Mouse (Mus musculus) embryonic facial prominence, embryonic 12.5 days (tissue): ENCODE data around the gene Thoc6. TPM values are rescaled to one million over a fixed set of nuclear protein-coding genes. Genes with fewer than 3 reads are reported as not detected.

Source experiments
- ATAC-seq: fragments of 200-750 bp; cut with Nextera tagmentation; 2 replicates; pipeline ENCODE4 v1.8.0; 2017; ENCODE audit not compliant: insufficient number of reproducible peaks, insufficient read depth, low FRiP score, low TSS enrichment
- H3K27ac ChIP-seq: fragments of 300-500 bp; sonication (generic); 2 replicates; pipeline ENCODE4 v1.5.1; 2016; ENCODE audit warnings: mild to moderate bottlenecking
- H3K27me3 ChIP-seq: fragments of 300-500 bp; sonication (generic); 2 replicates; pipeline ENCODE4 v1.6.1; 2016; ENCODE audit warnings: mild to moderate bottlenecking, moderate library complexity
- H3K36me3 ChIP-seq: fragments of 300-500 bp; sonication (generic); 2 replicates; pipeline ENCODE4 v1.6.1; 2016; ENCODE audit warnings: mild to moderate bottlenecking
- H3K4me1 ChIP-seq: fragments of 300-500 bp; sonication (generic); 2 replicates; pipeline ENCODE4 v1.6.1; 2016
- H3K4me2 ChIP-seq: fragments of 300-500 bp; sonication (generic); replicated peaks from 2 replicates; pipeline ENCODE4 v1.6.1; 2016; ENCODE audit warnings: mild to moderate bottlenecking, moderate library complexity
- H3K4me3 ChIP-seq: fragments of 300-500 bp; sonication (generic); 2 replicates; pipeline ENCODE4 v1.5.1; 2016; ENCODE audit warnings: mild to moderate bottlenecking
- H3K9ac ChIP-seq: fragments of 300-500 bp; sonication (generic); 2 replicates; pipeline ENCODE4 v1.6.1; 2016; ENCODE audit warnings: mild to moderate bottlenecking, moderate library complexity
- H3K9me3 ChIP-seq: fragments of 300-500 bp; sonication (generic); 2 replicates; pipeline ENCODE4 v1.6.1; 2016; ENCODE audit warnings: mild to moderate bottlenecking, moderate library complexity
- WGBS: fragments of 180-500 bp; shearing (Covaris S2); methylation state at CpG from one replicate; pipeline ENCODE4 v1.1.7; 2016; 5-methylcytosine and 5-hydroxymethylcytosine counted together
- polyA plus RNA-seq: library from polyadenylated mRNA; unstranded; fragments of >200 nt; fragmentation: Nextera tagmentation; extraction: Ambion mirVana; gene quantifications from 2 replicates; pipeline ENCODE4 v1.2.1, GENCODE M21; 2016

The Thoc6 gene
- polyA plus RNA-seq, 1 experiment from 2014 or later, result 49.6 TPM

DNA sequence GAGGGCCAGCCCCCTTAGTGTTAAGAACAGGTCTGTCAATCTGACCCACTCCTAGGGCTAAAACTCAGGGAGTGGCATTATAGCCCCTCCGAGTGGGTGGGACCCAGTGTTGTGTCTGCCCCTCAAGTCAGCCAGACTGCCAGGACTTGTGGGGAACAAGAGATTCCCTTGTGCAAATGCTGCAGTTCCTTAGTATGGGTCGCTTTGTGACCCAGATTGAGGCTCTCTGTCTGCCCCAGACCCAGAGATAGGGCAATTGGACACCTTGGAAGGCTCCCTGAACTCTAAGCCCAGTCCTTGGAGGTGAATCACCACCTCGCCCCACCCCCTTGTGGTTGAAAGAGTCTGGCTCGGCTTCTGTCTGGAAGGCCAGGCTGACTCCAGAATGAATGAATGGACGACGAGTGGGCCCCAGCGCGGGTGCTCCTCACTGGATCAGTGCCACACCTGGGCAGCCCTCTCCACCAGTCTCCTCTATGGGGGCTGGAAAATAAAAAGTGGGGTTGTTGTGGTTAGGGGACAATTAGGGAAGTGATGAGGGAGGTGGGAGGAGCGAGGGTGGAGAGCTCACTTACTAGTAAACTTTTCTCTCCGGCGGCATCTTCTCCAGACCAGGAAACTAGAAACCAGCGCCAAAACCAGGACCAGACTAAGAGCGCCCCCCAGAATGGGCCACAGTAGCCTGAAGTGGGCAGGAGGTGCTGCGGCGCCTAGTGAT is 2.0 kb upstream of the Thoc6 start:
- Histone ChIP-seq H3K4me2 (peak overlapping the region; percentile 98), H3K4me3 (peak overlapping the region; percentile 49), H3K27me3 (peaks cover 49% of the 10 kb centered on the region), H3K9me3 (no peaks in the 10 kb centered on the region), H3K4me1 (peaks cover 33% of the 10 kb centered on the region), H3K9ac (peak overlapping the region; percentile 38; the same call in 1 of the 2 replicates), H3K27ac (no peak overlapping the region), H3K36me3 (0 out of 2 replicates have a peak, but pooled peaks cover under 1% of the 10 kb centered on the region)
- ATAC-seq, result no peak
- WGBS, result 11% methylated on average over 15 of the region's 15 CpGs

DNA sequence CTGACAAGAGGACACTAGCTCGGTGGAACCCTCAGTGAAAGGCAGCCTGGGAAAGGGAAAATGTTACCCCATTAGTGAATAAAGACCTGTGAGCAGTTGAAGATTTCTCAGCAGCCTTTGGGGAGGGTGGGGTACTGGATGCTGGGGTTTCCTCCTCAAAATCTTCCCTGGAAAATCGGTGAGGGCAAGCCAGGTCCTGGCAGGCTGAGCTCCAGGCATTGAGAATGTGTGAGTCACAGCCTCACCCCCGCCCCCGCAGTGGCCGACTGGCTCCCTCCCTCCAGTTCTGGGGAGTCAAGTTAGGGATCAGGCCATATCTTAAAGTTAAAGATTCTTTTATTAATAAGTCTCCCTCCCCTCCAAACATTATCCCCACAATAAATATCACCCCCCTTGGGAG is 1.4 kb upstream of the Thoc6 start:
- peak overlapping the region; percentile 98 for H3K4me2 ChIP-seq
- WGBS, result 36% methylated on average over 5 of the region's 5 CpGs
- H3K27me3 ChIP-seq, result peaks cover 43% of the 10 kb centered on the region
- peaks cover 33% of the 10 kb centered on the region for H3K4me1 ChIP-seq
- H3K9me3 ChIP-seq, result no peaks in the 10 kb centered on the region
- no peak for ATAC-seq
- no peak overlapping the region for H3K27ac ChIP-seq
- H3K36me3 ChIP-seq, result peaks cover 6% of the 10 kb centered on the region; the same call in 1 of the 2 replicates
- H3K9ac ChIP-seq, result no peak overlapping the region
- no peak overlapping the region for H3K4me3 ChIP-seq

DNA sequence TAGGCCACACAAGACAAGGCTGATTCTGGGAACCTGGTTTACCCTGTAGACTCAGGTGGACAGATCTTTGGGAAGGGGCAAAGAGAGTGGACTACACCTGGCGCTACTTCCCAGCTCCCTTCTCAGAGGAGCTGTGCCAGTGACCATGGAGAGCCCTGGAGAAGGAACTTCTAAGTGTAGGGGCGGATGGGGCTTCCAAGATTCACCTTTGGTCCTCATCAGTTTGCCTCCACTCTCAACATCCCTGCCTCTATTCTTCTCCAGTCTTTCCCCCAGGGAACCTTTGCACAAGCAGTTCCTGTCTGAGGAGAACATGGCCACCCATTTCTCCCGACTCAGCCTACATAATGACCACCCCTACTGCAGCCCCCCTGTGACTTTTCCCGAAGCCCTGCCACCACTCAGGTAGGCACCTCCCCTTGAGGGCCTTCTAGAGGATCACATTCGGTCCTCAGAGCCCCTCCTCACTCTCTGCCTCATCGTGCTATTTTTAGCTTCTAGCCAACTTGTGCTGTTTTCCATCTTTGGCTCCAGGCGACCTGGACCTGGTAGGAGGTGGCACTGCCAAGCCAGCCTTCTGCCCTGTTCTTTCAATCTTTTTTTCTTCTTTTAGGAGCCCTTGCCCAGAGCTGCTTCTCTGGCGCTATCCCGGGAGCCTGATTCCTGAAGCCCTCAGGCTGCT is 730 bp upstream of the Thoc6 start:
- H3K4me2 ChIP-seq, result peak overlapping the region; percentile 98
- peak overlapping the region; percentile 55 for H3K9ac ChIP-seq
- peaks cover 33% of the 10 kb centered on the region for H3K4me1 ChIP-seq
- peak overlapping the region; percentile 61 for H3K4me3 ChIP-seq
- H3K36me3 ChIP-seq, result peaks cover 12% of the 10 kb centered on the region; the same call in 1 of the 2 replicates
- ATAC-seq, result no peak
- H3K27ac ChIP-seq, result no peak overlapping the region
- WGBS, result 35% methylated on average over 9 of the region's 9 CpGs
- H3K27me3 ChIP-seq, result peaks cover 36% of the 10 kb centered on the region
- H3K9me3 ChIP-seq, result no peaks in the 10 kb centered on the region

DNA sequence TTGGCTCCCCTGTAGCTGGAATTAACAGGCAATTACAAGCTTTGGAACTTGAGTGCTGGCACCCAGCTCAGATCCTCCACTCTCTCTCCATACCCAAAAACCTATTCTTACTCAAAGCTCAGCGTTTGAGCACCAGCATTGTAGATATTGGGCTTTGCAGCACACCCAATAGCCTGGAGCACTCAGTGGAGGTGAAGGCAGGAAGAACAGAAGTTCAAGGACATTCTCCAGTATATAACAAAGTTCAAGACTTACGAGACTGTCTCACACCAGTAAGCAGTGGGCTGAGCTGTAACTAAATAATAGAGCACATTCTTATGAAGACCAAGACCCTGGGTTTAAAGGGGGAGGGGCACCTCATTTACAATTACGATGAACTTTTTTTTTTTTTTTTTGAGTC is 921 bp downstream of the Thoc6 start:
- Histone ChIP-seq H3K4me1 (peaks cover 33% of the 10 kb centered on the region), H3K4me3 (peak overlapping the region; percentile 61), H3K9ac (no peak overlapping the region), H3K9me3 (no peaks in the 10 kb centered on the region), H3K4me2 (peak overlapping the region; percentile 98), H3K27ac (no peak overlapping the region), H3K36me3 (peaks cover 26% of the 10 kb centered on the region), H3K27me3 (peaks cover 23% of the 10 kb centered on the region)
- WGBS, result 67% methylated on average over 3 of the region's 3 CpGs
- no peak for ATAC-seq

DNA sequence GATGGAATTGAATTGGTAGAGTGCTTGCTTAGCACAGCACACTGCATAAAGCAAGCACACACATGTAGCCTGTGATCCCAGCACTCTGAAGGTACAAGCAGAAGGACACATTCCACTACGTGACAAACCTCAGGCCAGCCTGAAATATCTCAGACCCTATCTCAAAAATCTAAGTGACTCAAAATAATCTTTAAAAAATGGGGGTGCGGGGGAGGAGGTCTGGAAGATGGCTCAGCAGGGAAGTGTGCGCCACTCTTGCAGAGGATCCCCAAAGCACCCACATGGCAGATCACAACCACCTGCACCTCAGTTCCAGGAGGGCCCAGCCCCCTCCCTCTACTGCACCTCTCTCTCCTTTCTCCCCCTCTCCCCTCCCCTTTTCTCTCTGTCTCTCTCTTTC is 2.2 kb downstream of the Thoc6 start:
- WGBS, result 89% methylated on average over 3 of the region's 3 CpGs
- peaks cover 38% of the 10 kb centered on the region for H3K36me3 ChIP-seq
- ATAC-seq, result no peak

DNA sequence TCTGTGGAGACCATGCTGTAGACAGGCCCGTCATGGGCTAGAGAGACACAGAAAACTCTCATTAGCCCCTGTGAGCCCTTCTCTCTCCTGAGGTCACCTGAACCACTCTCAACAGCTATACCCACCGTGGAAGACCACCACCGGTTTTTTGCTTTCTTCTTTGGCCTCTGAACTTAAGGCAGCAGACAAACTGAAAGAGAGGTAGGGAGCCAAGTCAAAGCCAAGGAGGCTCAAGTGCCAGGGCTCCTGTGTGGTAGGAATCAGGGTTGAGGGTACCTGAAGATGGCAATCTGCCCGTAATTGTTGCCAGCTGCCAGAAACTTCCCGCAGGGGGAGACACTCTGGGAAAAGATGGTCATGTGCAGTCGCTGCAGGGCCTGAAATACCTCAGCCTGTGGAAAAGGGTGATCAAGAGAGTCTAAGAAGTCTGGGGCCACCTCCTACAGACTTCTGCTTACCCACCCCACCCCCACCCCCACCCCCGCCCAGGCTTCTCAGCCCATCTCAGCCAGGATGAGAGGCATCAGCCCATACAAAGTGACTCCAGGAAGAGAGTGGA is 3.1 kb downstream of the Thoc6 start:
- Histone ChIP-seq H3K4me1 (peaks cover 21% of the 10 kb centered on the region), H3K27me3 (peaks cover 12% of the 10 kb centered on the region), H3K4me2 (no peak overlapping the region), H3K9ac (no peak overlapping the region), H3K36me3 (peaks cover 41% of the 10 kb centered on the region), H3K9me3 (no peaks in the 10 kb centered on the region), H3K27ac (no peak overlapping the region), H3K4me3 (no peak overlapping the region)
- WGBS, result 83% methylated on average over 7 of the region's 7 CpGs
- no peak for ATAC-seq

More for the DNA sequence above, 2.2 kb downstream of the Thoc6 start:
- no peak overlapping the region for H3K27ac ChIP-seq
- no peak overlapping the region for H3K4me2 ChIP-seq
- H3K9me3 ChIP-seq, result no peaks in the 10 kb centered on the region
- H3K4me1 ChIP-seq, result peaks cover 30% of the 10 kb centered on the region
- H3K4me3 ChIP-seq, result no peak overlapping the region
- H3K9ac ChIP-seq, result no peak overlapping the region
- H3K27me3 ChIP-seq, result peaks cover 21% of the 10 kb centered on the region

DNA sequence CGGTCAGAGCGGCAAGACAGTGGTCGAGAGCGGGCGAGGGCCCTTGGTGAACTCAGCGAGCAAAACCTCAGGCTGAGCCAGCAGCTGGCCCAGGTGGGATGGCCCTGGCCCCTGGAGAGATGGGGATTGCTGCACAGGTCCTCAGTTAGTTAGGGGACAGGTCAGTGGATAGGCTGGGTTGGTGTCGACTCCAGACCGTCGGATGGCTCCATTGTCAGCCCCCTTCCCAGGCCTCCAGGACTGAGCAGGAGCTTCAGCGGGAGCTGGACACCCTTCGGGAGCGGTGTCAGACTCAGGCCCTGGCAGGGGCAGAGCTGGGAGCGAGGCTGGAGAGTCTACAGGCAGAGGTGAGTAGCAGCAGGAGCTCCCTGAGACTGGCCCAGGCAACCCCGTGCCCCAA is 8.2 kb downstream of the Thoc6 start:
- H3K4me3 ChIP-seq, result no peak overlapping the region
- H3K9me3 ChIP-seq, result no peaks in the 10 kb centered on the region
- 81% methylated on average over 14 of the region's 14 CpGs for WGBS
- peaks cover 27% of the 10 kb centered on the region for H3K27me3 ChIP-seq
- H3K27ac ChIP-seq, result no peak overlapping the region
- no peak for ATAC-seq
- H3K4me1 ChIP-seq, result peaks cover 5% of the 10 kb centered on the region
- peaks cover 38% of the 10 kb centered on the region for H3K36me3 ChIP-seq
- 0 out of 2 replicates have a peak overlapping the region, but pooled peaks have one; percentile 24 for H3K9ac ChIP-seq
- no peak overlapping the region for H3K4me2 ChIP-seq

DNA sequence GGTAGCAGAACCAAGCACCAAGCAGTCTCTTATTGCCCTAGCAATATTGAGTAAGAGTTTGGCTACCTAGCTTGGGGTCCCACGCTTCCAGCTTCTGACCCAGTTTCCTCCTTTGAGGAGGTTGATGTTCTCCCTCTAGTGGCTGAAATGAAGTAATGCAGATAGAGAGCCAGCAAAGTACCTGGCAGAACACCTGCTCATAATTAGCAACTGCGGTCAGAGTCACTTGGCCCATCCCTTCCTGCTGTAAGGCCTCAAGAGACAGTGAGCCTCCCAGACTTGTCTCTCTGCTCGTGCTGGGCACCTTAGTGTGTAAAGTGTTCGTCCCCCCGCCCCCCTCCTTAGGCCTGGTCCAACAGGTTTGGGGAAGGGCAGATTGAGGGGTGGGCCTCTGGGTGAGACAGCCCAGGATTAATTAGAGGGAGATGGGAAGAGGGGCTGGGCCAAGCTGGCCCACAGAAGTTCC is 9.1 kb downstream of the Thoc6 start:
- Histone ChIP-seq H3K9me3 (no peaks in the 10 kb centered on the region), H3K4me3 (no peak overlapping the region), H3K27ac (no peak overlapping the region), H3K36me3 (peaks cover 29% of the 10 kb centered on the region), H3K9ac (no peak overlapping the region), H3K27me3 (peaks cover 36% of the 10 kb centered on the region), H3K4me1 (peaks cover 5% of the 10 kb centered on the region), H3K4me2 (no peak overlapping the region)
- ATAC-seq, result peak; percentile 68; the same call in 1 of the 2 replicates
- WGBS, result 15% methylated on average over 5 of the region's 5 CpGs

DNA sequence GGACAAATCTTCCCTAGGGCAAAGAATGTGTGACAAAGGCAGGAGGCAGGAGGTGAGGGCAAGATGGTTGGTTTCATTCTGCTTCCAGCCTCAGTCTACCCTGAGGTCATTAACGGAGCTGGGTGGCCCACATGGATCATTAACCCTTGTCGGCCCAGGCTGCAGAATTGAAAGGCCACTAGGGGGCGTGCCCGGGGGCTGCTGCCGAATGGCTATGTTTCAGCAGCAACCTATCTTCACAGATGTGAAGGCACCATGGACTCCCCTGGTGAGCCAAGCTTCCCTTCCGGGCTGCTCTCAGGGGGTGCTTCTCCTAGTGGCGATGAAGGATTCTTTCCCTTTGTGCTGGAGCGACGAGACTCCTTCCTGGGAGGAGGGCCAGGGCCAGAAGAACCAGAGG is 12.2 kb downstream of the Thoc6 start:
- H3K4me3 ChIP-seq, result no peak overlapping the region
- no peak overlapping the region for H3K27ac ChIP-seq
- H3K36me3 ChIP-seq, result peaks cover 3% of the 10 kb centered on the region
- under 1% methylated on average over 9 of the region's 9 CpGs for WGBS
- no peak for ATAC-seq
- H3K9ac ChIP-seq, result no peak overlapping the region
- H3K27me3 ChIP-seq, result peaks cover 43% of the 10 kb centered on the region
- no peaks in the 10 kb centered on the region for H3K9me3 ChIP-seq
- H3K4me1 ChIP-seq, result peaks cover 5% of the 10 kb centered on the region
- no peak overlapping the region for H3K4me2 ChIP-seq

DNA sequence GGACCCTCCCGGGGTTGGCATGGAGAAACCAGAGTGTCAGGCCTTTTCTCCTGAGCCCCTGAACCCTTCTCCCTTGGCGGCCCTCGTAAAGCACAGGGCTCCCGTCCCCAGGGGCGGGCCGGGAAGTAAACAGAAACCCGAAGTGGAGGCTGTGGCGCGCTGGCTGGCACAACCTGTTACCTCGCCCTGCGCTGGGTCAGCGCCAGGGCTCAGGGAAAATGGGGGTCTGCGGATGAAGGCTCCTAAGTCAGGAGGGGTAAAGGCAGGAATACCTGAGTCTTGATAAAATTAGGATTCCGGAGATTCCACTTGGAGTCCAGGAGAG is 12.8 kb downstream of the Thoc6 start:
- Histone ChIP-seq H3K27me3 (peaks cover 43% of the 10 kb centered on the region), H3K27ac (no peak overlapping the region), H3K9ac (no peak overlapping the region), H3K36me3 (no peaks in the 10 kb centered on the region), H3K4me2 (peak overlapping the region; percentile 30), H3K4me1 (peaks cover 5% of the 10 kb centered on the region), H3K4me3 (no peak overlapping the region), H3K9me3 (no peaks in the 10 kb centered on the region)
- WGBS, result 3% methylated on average over 14 of the region's 14 CpGs
- ATAC-seq, result no peak

DNA sequence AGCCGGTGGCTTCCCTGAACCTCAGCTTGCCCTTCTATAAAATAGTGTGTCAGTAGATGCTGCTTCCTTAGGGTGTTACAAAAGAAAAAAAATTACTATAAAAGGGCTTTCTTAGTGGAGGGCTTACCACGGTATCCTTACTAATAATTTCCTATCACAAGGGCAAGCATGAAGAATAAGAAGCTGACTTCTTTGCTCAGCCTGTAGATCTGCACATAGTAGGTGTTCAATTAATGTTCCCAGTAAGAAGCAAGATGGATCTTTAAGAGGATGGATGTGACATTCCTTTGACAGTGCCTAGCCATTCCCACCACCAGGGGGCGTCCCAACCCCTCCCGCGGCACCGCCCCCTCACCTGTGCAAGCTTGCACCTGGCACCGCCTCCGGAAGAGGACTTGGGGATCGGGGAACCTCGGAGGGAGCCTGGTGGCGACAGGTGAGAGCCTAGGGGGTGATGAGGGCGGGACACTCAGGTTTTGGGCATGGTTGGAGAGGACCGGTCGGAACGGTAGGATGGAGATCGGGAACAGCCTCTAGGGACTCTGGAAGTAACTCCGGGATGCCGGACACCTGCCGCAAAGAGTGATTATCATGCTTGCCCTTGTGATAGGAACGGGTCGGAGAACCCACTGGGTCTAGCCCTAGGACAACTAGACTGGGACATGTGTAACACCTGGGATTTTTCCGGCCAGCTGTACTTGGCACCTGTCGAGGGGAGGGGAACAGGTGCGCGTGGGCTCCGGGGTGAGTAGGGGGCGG is 13.4 kb downstream of the Thoc6 start, which contains the start of gene Bicdl2:
TSS of gene Bicdl2 (plus strand) at position 390 of the 759 bp plus-strand sequence.
- Histone ChIP-seq H3K4me3 (no peak within 1 kb of the TSS), H3K9ac (no peak within 1 kb of the TSS), H3K4me2 (peak within 1 kb of the TSS; percentile 30), H3K9me3 (no peaks in the 10 kb centered on the region), H3K4me1 (peaks cover 5% of the 10 kb centered on the region), H3K27ac (no peak within 1 kb of the TSS), H3K36me3 (no peaks in the 10 kb centered on the region), H3K27me3 (peaks cover 43% of the 10 kb centered on the region)
- ATAC-seq, result no peak
- WGBS, result 4% methylated on average over 27 of the region's 27 CpGs
